Mouse (Mus musculus) fibroblast of lung, adult 2 months (primary cell): ENCODE measurements around the gene Cebpa.

Experiments used
- DNase-seq: peaks from one replicate; pipeline ENCODE4 v3.0.0-alpha.2; 2011; ENCODE audit warnings: low read depth

The Cebpa gene

DNA sequence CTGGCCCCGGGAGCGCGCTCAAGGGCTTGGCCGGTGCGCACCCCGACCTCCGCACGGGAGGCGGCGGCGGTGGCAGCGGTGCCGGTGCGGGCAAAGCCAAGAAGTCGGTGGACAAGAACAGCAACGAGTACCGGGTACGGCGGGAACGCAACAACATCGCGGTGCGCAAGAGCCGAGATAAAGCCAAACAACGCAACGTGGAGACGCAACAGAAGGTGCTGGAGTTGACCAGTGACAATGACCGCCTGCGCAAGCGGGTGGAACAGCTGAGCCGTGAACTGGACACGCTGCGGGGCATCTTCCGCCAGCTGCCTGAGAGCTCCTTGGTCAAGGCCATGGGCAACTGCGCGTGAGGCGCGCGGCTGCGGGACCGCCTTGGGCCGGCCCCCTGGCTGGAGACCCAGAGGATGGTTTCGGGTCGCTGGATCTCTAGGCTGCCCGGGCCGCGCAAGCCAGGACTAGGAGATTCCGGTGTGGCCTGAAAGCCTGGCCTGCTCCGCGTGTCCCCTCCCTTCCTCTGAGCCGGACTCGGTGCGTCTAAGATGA is 1.1 kb downstream of the Cebpa start:
- DNase-seq: no peak

DNA sequence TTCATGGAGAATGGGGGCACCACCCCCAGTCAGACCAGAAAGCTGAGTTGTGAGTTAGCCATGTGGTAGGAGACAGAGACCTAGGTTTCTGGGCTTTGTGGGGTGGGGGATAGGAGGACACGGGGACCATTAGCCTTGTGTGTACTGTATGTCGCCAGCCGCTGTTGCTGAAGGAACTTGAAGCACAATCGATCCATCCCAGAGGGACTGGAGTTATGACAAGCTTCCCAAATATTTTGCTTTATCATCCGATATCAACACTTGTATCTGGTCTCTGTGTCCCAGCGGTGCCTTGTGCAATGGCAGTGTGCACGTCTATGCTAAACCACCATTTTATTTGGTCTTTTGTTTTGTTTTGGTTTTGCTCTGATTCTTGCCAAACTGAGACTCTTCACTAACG is 2.1 kb downstream of the Cebpa start:
- no peak for DNase-seq

DNA sequence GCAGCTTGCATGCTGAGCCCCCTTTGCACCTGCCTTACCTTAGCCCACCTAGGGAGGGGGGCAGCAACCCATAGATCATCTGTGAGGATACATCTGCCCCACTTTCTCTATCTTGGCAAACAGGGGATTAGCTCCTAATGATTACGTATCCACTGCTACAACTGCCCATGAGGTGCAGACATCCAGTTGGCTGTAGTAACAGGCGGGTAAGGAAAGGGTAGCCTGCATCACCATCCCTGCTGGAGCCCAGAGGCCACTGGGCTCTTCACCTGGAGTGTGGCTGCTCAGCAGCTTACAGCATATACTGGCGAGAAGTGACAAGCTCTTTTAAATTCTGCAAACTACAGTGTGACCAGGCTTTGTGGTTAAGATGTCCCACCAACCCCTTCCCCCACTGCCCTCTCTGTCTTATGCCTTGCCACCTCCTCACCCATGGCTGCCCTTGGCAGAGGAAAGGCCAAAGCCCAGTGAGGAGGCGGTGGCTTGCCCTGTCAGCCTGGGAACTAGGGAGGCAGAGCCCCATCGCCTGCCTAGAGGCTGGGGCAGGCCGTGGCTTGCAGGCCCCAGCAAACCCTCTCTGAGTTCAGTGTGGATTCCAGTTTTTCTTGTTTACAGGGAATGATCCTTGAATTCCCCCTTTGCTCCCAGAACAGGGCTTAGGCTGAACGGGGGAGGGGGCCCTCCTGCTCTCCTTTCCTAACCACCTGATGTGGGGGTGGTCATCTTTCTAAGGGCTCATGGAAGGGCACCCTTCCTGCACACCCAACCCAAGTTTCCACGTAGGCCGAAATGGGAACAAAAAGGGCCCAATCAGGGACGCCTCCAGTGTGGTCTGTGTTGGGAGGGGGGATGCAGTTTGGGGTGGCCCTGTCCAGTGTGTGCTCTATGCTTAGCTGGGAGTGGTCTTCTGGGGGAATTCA is 3.6 kb downstream of the Cebpa start:
- DNase-seq: no peak

DNA sequence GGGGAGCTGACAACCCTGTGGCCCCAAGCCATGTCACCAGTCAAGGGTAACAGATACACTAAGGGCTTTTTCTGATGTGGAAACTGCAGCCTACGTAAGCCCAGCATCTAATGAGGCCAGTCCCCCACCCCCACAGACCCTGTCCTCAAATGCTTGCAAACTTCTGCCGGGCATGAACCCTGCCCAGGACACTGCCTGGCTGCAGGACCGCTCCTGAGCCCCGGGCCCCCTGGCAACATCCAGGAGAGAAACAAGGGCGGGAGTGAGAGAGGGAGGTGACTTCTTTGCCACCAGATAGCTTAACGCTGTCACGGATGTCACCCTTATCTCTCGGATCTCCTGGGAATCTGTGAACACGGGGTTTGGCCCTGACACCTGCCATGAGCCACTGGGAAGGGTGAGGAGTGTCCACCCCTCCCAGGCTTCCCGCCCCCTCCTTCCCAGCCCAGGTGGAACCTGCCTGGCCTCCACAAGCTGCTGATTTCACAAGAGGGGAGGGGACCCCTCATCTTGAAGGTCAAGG is 4.4 kb downstream of the Cebpa start:
- DNase-seq: no peak

DNA sequence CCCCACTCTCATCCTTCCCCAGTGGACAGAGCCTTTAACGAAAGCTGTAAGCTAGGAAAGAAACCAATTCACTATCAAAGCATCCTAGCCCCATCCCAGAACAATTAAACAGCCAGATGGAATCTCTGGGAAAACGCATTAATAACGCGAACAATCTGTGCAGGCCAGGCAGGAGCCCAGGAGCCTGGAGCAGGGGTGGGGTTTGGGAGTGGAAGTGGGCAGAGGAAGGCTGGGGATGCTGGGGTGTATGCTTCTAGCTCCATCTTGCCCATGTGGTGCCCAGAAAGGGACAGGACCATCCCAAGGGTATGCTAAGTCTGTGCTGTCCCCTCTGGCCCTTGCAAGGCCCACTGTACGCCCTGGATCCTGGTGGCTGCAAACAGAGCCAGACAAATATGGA is 5.1 kb downstream of the Cebpa start:
- no peak for DNase-seq

DNA sequence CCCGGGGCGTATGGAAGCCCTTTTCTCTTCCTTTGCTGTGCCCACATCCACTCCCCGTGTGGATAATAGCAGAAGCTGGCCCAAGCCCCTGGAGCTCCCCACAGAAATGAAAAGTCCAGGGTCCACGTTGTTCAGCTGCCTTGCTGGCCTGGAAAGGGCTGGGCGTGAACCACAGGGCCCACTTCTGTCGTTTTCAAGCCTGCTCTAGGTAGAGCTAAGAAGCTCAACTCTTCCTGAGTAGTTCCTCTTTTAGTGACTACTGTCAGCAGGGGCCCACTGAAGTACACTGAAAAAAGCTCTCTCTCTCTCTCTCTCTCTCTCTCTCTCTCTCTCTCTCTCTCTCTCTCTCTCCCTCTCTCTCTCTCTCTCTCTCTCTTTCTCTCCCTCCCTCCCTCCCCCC is 5.7 kb downstream of the Cebpa start:
- no peak for DNase-seq

DNA sequence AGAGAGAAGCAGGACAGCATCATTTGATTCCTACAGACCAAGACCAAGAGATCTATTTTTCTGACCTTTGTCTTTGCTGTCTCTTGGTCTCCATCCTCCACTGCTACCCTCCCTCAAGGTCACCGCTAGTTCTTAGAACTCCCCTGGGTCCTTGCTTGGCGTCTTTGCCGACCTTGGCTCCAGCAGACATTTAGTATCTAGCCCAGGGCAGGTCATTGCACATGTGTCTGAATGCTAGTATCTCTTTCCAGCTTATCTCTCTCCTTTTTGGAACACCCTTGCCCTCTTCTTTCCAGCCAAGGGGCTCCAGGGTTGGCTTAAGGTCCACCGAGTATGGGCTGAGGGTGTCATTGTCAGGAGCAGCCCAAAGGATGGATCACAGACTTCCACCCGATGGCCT is 6.9 kb downstream of the Cebpa start:
- no peak for DNase-seq

DNA sequence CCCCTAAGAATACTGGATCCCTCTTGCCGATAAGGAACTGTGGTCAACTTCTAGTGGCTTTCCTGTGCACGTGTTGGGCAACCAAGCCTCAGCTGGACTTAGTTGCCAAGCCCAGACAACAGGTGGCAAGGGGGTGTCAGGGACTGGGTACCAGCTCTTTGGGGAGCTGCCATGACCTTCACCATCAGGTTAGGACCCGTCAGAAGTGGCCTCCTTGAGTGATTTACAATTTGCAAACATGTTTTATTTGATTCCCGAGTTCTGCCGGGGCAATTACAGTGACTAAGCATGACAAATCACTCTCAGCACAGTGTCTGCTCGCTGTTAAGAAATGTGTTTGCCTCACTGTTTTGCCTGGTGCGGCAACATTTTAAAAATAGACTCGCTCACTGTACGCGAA is 7.9 kb downstream of the Cebpa start:
- peak; percentile 60 for DNase-seq

DNA sequence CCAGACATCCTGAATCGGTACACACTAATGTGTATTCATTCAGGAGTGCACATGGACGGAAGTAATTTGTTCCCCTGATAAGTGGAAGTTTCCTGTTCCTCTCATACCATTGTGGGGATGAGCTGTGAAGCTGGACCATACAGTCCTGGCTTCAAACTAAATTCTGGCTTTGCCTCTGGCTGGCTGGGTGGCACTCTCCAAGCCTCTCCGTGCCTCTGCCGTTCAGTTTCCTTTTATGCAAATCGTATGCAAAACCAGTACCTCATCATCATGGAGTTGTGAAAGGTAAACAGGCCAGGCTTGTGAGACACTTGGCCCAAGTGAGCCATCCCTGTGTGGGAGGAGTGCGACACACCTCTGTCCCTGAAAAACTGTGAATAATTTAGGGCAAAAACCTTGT is 8.6 kb downstream of the Cebpa start:
- DNase-seq: no peak

DNA sequence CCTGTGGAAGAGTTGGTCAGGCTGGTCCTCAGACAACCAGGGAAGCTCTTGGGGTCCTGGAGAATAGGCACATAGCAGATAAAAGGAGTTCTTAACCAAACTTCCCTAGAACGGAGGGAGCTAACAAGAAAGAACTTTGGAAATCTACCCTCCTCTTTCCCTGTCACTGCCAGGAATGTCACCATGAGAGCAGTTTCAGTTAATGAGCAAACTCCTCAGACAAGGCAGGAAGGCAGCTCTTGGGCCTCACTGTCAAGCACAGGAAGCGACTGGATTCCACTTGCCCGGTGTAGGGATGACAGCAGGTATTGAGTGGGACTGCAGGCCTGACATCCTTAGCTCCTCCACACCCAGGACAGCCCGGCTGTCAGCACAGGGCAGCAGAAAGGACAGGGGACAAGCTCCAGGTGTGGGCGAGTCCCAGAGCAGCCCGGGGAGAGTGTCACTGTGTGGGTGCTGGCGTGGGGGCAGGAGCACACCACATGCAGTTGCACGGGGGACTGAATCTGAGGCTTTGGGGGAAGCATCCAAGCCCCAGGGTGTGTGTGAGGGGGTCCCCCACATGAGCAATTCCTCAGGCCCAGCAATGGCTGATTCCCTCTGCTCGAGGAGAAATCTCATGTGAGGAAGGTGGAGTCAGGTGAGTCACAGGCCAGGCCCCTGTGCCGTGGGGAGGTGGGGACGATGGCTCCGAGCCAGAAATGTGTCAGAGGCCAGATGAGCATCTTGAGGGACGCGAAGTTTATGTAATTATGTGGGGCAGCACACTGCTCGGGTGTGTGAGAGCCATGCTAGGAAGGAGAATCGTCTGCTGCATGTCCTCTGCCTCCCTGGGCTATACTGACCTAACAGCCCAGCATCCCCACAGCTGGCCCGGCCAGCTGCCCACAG is 9.8 kb downstream of the Cebpa start:
- no peak for DNase-seq

DNA sequence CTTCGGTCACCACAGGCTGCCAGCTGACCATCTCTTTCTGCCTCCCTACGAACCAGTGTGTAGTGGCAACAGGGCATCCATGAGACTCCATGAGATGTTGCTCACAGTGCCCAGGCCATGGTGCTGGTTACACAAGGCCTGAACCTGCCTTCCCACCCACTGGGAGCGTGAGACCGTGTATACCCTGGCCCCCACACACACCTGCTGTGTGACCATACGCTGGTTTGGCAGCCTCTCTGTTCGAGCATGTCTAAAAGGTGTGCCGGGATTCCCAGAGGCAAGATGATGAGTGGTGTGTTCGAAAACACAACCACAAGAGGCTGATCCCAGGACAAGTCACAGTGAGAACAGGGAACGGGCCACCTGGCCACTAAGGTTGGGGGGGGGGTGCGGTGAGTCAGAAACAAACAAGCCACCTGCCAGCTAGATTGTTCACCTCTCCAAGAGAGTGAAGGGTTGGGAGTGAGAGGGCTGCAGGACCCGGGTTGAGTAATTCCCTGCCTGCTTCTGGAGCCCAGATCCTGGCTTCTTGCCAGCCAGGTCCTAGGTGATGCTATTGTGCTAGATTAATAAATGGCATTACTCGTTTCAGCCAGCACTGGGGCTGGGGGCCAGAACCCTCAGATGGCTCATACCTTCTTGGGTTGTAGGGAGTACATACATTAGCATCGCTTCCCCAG is 11.1 kb downstream of the Cebpa start:
- no peak for DNase-seq

DNA sequence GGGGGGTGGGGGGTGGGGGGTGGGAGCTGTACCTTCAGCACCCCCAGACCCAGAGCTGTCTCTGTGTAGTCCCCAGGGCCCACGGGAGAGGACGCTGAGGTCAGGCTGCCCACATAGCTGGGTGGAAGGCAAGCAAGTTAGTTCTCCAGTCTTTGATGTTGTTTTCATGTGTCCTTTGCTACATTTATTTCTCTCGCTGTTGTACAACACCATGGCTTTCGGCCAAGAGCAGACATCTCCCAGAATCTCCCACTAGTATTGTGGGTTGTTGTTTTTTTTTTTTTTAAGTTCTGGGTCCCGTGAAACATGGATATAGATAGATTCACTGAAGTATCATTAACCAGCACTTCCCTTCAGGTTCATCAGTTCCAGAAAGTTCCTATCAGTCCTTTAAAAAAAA is 11.8 kb downstream of the Cebpa start:
- DNase-seq: no peak

DNA sequence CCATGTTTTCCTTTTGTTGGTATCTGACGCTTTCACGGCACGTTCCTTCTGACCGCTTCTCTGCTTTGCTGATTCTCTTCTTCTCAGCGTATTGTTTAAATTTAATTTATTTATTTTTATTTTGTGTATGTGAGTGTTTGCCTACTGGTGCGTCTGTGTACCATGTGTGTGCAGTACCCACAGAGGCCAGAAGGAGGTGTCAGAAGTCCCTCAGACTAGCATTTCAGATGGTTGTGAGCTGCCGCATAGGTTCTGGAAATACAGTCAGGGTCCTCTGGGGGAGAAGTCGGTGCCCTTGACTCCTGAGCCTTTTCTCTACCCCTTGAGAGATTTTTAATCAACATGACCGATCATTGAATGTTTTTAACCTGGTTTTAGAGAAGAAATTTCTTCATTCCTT is 12.5 kb downstream of the Cebpa start:
- no peak for DNase-seq

DNA sequence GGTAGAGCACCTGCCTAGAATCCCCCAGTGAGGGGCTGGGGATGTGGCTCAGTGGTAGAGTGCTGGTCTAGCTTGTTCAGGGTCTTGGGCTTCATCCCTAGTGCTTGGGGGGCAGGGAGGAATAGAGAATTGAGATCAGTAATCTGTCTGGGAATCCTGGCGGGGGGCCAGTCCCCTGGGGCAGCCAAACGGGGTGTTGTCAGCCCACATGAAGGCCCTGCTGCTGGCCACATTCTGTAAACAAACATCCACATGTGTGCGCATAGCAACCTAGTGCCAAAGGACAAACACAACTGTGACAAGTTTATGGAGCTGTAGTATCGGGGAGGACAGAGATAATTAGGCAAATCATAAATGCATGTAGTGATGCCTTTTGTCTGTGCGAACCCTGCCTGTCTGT is 15.5 kb downstream of the Cebpa start:
- DNase-seq: no peak

DNA sequence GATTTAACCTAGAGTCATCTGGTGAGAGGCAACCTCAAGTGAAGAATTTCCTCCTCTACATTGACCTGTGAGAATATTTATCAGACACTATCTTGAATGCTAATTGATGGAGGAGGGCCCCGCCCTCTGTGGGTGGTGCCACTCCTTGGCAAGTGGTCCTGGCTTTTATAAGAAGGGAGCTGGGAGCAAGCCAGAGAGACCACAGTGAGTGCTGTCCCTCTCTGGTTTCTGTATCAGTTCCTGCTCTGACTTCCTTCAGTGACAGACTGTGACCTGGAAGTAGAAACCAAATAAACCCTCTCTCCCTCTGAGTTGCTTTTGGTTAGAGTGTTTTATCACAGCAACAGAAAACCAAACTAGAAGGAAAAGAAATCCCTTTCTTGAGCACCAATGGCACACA is 18.4 kb downstream of the Cebpa start:
- no peak for DNase-seq

DNA sequence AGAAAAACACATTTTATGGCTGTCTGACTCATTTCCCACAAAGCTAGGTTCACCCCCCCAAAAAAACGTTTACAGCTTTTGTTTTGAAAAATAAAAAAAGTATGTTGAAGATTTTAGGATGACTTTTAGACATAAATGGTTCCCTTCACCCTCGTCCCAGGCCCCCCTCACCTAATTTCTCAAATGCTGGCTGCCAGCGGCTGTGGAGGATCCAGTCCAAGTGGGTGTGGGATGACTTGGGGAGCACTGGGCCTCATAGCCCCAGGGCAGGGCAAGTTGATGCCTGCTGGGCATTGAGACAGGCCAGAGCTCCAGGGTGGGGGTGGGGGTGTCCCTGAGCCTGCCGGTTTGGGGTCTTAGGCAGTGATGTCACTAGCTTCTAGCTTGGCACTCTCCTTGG is 19.4 kb downstream of the Cebpa start:
- no peak for DNase-seq

DNA sequence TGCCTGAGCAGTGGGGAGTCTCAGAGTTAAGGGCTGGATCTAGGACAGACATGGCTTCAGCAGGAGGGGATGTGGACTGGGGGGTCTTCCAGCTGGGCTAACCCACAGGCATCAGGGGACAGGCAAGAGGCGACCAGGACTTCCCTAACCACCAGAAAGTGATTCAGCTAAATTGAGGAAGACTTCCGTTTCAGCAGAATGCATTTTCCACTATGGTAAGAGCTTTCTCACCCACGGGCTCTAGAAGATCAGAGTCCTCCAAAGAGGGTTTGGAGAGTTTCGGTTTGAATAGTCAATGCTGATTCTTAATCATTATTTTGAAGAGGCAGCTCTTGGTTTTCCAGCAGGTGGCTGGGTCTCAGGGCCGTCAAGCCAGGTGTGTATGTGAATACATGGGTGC is 20.8 kb downstream of the Cebpa start:
- DNase-seq: no peak

DNA sequence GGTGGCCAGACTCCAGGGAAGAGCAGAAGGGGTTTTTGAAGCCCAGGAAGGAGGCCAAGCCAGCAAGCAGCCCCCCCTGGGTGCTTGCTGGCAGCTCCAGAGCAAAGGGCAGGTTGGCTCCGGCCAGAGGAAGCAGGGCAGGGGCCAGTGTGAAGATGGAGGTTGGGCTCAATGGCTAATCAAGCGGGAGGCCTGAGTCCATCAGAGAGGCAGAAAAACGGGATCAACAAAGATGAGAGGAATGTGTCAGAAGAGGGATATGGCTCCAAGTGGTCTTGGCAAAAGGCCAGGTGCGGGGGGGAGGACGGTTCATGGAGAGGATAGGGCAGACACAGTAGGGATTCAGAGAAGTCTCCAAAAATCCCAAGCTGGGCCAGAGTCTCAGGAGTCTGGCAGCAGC is 22.4 kb downstream of the Cebpa start:
- DNase-seq: no peak

DNA sequence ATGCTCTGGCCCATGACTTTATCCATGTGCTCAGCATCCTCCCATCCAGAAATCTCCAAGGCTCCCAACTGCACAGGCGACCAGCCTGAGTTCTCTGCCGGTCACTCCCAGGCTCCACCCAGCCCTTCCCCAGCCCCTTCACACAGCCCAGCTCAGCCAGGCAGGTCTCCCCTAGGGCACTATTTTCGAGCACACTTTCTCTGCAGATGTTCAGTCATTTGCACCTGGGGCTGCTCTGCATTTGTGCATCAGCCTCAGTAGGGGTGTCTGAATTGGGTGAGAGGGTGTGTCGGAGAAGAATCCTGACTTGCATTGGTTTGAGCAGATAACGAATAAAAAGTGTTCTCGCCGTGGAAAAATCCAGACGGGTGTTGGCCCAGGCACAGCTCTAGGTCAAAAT is 23.4 kb downstream of the Cebpa start:
- no peak for DNase-seq

DNA sequence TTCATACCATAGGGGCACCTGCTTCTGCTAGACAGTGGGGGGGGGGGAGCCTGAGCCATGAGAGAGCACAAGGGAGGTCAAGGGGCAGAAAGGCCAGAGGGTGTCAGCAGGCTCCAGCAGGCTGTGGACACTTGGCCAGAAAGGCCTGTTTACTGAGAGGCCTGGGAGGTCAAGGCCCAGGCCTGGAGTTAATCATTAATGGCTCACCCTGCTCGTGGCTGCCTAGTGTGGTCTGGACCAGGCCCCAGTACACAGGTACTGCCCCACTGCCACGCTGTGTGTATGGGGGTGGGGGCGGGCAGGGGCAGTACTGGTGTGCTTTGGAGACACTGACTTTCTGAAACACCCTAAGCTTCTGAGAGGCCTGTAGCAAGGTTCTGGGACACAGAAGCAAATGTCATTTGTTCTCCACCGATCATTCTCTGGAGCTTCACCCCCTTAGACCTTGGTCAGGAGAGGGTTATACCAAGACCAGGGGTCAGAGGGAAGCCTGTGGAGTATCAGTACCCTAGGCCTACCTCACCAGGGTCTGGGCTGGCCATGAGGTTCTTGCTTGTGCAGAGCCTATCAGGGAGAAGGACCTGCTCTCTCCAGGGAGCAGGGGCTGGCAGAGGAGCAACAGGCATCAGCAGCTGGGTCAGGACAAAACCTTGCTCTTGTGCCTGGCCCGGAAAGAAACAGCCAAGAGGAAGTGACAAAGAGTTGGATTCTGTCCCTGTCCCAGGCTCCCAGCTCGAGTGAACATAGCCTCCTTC is 24.9 kb downstream of the Cebpa start:
- no peak for DNase-seq

DNA sequence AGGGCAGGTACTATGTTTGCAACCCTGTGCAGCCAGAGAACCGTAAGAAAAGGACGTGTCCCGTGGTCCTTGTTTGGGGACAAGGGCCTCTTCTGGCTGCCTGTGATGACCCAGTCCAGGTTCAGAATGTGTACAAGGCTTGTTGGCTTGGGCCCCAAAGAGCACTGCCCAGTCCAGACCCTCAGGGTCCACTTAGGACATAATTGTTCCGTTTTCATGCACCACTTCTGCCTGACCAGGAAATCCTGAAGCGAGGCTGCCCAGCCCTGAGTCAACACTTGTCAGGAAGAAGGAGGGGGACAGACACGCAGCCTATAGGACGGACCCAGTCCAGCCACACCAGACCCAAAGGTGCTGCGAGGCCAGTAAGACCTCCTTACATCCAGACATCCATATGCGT is 26.0 kb downstream of the Cebpa start:
- no peak for DNase-seq
